Comparison of ENCODE assay signal across 8 mouse cellular contexts in genomic region chr11:28852361-28852919, GRCm38 (mm10). TPM values are rescaled to one million over a fixed set of nuclear protein-coding genes. Genes with fewer than 3 reads are reported as not detected.
DNase-seq lines count a peak whose midpoint lies in the region; ATAC-seq lines count a peak whose summit lies in the region.

No protein-coding gene starts in this region.

- H3K4me1 ChIP-seq in lung, embryonic 15.5 days: peaks cover 7% of the 10 kb centered on the region
- peaks cover 17% of the 10 kb centered on the region; the same call in 1 of the 2 replicates for H3K4me1 ChIP-seq in forebrain, embryonic 12.5 days
- 0 out of 2 replicates have a peak, but pooled peaks cover 5% of the 10 kb centered on the region for H3K4me1 ChIP-seq in intestine, embryonic 16.5 days (ENCODE audit: control insufficient read depth, insufficient read depth, low read length)
- peaks cover 13% of the 10 kb centered on the region for H3K4me1 ChIP-seq in neural tube, embryonic 15.5 days

- WGBS in lung, embryonic 15.5 days: 14% methylated on average over 6 of the region's 6 CpGs
- WGBS in forebrain, embryonic 12.5 days: 37% methylated on average over 6 of the region's 6 CpGs
- WGBS in intestine, embryonic 16.5 days: 26% methylated on average over 6 of the region's 6 CpGs
- WGBS in neural tube, embryonic 15.5 days: 45% methylated on average over 6 of the region's 6 CpGs

- H3K4me2 ChIP-seq in lung, embryonic 15.5 days: peak overlapping the region; percentile 78
- peak overlapping the region; percentile 79 for H3K4me2 ChIP-seq in forebrain, embryonic 12.5 days
- H3K4me2 ChIP-seq in intestine, embryonic 16.5 days (ENCODE audit: low read depth, low read length): peak overlapping the region; percentile 90; the same call in 1 of the 2 replicates
- peak overlapping the region; percentile 88 for H3K4me2 ChIP-seq in neural tube, embryonic 15.5 days

- peaks cover 7% of the 10 kb centered on the region; the same call in 1 of the 2 replicates for H3K27me3 ChIP-seq in lung, embryonic 15.5 days
- peaks cover 21% of the 10 kb centered on the region for H3K27me3 ChIP-seq in forebrain, embryonic 12.5 days
- no peaks in the 10 kb centered on the region for H3K27me3 ChIP-seq in intestine, embryonic 16.5 days (replicated peaks; ENCODE audit: control insufficient read depth, insufficient read depth, low read length)
- peaks cover 29% of the 10 kb centered on the region for H3K27me3 ChIP-seq in neural tube, embryonic 15.5 days (replicated peaks)

- H3K9me3 ChIP-seq in lung, embryonic 15.5 days: no peaks in the 10 kb centered on the region
- H3K9me3 ChIP-seq in forebrain, embryonic 12.5 days: no peaks in the 10 kb centered on the region
- no peaks in the 10 kb centered on the region for H3K9me3 ChIP-seq in intestine, embryonic 16.5 days (ENCODE audit: control insufficient read depth, low read length)
- H3K9me3 ChIP-seq in neural tube, embryonic 15.5 days (replicated peaks): no peaks in the 10 kb centered on the region

- no peak for DNase-seq in lung, postnatal 10 days
- DNase-seq in spleen, adult 12 weeks (ENCODE audit: low spot score): no peak
- DNase-seq in spleen, postnatal 10 days (ENCODE audit: low spot score in 2 of 2): no peak
- no peak for DNase-seq in kidney, postnatal 4 days

- H3K27ac ChIP-seq in lung, embryonic 15.5 days: no peak overlapping the region
- no peak overlapping the region for H3K27ac ChIP-seq in forebrain, embryonic 12.5 days
- no peak overlapping the region for H3K27ac ChIP-seq in intestine, embryonic 16.5 days (ENCODE audit: low read length)
- no peak overlapping the region for H3K27ac ChIP-seq in neural tube, embryonic 15.5 days (replicated peaks)

- no peak for ATAC-seq in lung, embryonic 15.5 days (ENCODE audit: borderline replicate concordance, extremely low read depth, low FRiP score, low TSS enrichment)
- no peak for ATAC-seq in forebrain, embryonic 12.5 days (ENCODE audit: low FRiP score)
- ATAC-seq in intestine, embryonic 16.5 days: 0 out of 2 replicates have a peak, but pooled peaks have one; percentile 21
- ATAC-seq in neural tube, embryonic 15.5 days (ENCODE audit: low FRiP score): no peak

- H3K4me3 ChIP-seq in lung, embryonic 15.5 days: peak overlapping the region; percentile 45; the same call in 1 of the 2 replicates
- peak overlapping the region; percentile 43; the same call in 1 of the 2 replicates for H3K4me3 ChIP-seq in forebrain, embryonic 12.5 days (replicated peaks)
- H3K4me3 ChIP-seq in intestine, embryonic 16.5 days (ENCODE audit: low read length): no peak overlapping the region
- no peak overlapping the region for H3K4me3 ChIP-seq in neural tube, embryonic 15.5 days (replicated peaks)

- H3K9ac ChIP-seq in lung, embryonic 15.5 days: no peak overlapping the region
- no peak overlapping the region for H3K9ac ChIP-seq in forebrain, embryonic 12.5 days
- no peak overlapping the region for H3K9ac ChIP-seq in intestine, embryonic 16.5 days (ENCODE audit: low read depth, low read length)
- no peak overlapping the region for H3K9ac ChIP-seq in neural tube, embryonic 15.5 days (replicated peaks)

- H3K36me3 ChIP-seq in lung, embryonic 15.5 days: no peaks in the 10 kb centered on the region
- H3K36me3 ChIP-seq in forebrain, embryonic 12.5 days (replicated peaks): no peaks in the 10 kb centered on the region
- no peaks in the 10 kb centered on the region for H3K36me3 ChIP-seq in intestine, embryonic 16.5 days (ENCODE audit: control insufficient read depth, insufficient read depth, low read length)
- no peaks in the 10 kb centered on the region for H3K36me3 ChIP-seq in neural tube, embryonic 15.5 days

RNA-seq across cellular contexts. Expression of gene Efemp1, which starts 0.6 kb away (rescaled TPM):
- 14.1 and 18.6 TPM in 2 replicates for polyA plus RNA-seq in lung, embryonic 15.5 days (2015; fragmentation: Nextera tagmentation; extraction: Ambion mirVana)
- polyA plus RNA-seq in forebrain, embryonic 12.5 days (2016; fragmentation: Nextera tagmentation; extraction: Ambion mirVana): 5.2 and 6.7 TPM in 2 replicates
- polyA plus RNA-seq in intestine, embryonic 16.5 days (2015; fragmentation: Nextera tagmentation; extraction: Ambion mirVana): 11.2 and 12.5 TPM in 2 replicates
- 3.5 and 4.2 TPM in 2 replicates for polyA plus RNA-seq in neural tube, embryonic 15.5 days (2015; fragmentation: Nextera tagmentation; extraction: Ambion mirVana)

Comparison
In these comparisons a context has a peak if more than half of its experiments do, and no peak if none do; other contexts are left out.
1. H3K4me3 ChIP-seq: peak in lung, embryonic 15.5 days (single experiment) and forebrain, embryonic 12.5 days (single experiment); none in intestine, embryonic 16.5 days (single experiment) and neural tube, embryonic 15.5 days (single experiment).
2. Peak in every context shown above with its lines, with median percentiles within 50 percentile points of each other: H3K4me2 ChIP-seq.